Mouse (Mus musculus): ENCODE measurements around the gene Slc16a2.

DNA sequence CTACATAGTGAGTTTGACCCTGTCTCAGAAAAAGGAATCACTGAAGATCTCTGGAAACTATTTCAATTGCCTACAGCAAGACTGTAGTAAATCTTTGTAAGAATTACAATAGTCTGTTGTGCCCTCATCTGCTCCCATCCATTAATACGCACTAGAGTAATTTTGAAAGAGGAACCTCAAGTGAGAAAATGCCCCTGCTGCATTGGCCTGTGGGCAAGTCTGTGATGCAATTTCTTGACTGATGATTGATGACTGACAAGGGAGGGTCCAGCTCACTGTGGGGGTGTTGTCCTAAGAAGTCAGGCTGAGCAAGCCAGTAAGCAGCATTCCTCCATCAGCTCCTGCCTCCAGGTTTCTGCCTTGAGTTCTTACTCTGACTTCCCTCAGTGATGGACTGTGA lies 75.6 kb downstream of the Slc16a2 start:
- no peak for TF ChIP-seq CTCF (IDR thresholded peaks at IDR 0.05; ENCODE audit: control insufficient read depth, insufficient read depth, low read length)
- no peak for TF ChIP-seq POLR2A (IDR thresholded peaks at IDR 0.05; ENCODE audit: borderline replicate concordance, control insufficient read depth, low read depth, low read length)
